Mouse (Mus musculus): ENCODE data around the gene Gm45837.

GRCm38 (mm10) chr7:101471968-101472480 is 61.3 kb downstream of the Gm45837 start:
- TF ChIP-seq CTCF (IDR thresholded peaks at IDR 0.05; ENCODE audit: low read depth, low read length), result no peak
- TF ChIP-seq POLR2A (IDR thresholded peaks at IDR 0.05; ENCODE audit: extremely low read depth, insufficient read depth, low read length), result no peak

All from liver, adult 2 months (tissue).